In the genomic region with DNA sequence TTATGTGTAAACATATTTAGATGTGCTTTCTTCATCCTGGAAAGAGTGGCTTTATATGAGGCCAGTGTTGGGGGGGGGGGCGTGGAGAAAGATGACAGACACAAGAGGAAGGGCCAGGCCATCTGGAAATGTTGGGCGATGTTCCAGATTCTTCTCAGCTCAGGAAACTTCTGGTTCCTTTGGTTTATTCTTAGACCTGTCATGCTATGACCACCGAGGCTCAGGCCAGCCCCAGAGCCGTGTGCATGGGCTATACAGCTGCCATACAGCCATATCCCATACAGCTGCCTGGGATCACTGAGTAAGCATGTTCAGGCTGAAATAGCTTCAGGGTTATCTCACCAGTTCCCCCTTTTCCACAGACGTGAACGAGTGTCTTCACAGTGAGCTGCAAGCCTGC, we compare ENCODE assay signal across 12 mouse cellular contexts. TPM values are rescaled to one million over a fixed set of nuclear protein-coding genes. Genes with fewer than 3 reads are reported as not detected.
A peak's percentile ranks its signal among the peaks of the same experiment; 100 is the strongest.
DNase-seq lines count a peak whose midpoint lies in the region; ATAC-seq lines count a peak whose summit lies in the region.
"Had no signal": no experiment of that assay in that cellular context is flagged by ENCODE, and none has a peak within 500 bp of the region (broad histone marks: within the 10 kb centered on the region; RNA-seq: fewer than 3 reads in every experiment).

No protein-coding gene starts in this region.

- no peaks in the 10 kb centered on the region for H3K36me3 ChIP-seq in kidney, embryonic 15.5 days
- H3K36me3 ChIP-seq in kidney, embryonic 14.5 days (ENCODE audit: control insufficient read depth, insufficient read depth, low read length) = no peaks in the 10 kb centered on the region
- H3K36me3 ChIP-seq in lung, embryonic 16.5 days (ENCODE audit: control insufficient read depth, insufficient read depth, low read length) = no peaks in the 10 kb centered on the region
- H3K36me3 ChIP-seq: limb, embryonic 15.5 days; midbrain, embryonic 15.5 days had no signal

- H3K4me2 ChIP-seq in kidney, embryonic 15.5 days = no peak overlapping the region
- no peak overlapping the region for H3K4me2 ChIP-seq in kidney, embryonic 14.5 days (replicated peaks; ENCODE audit: low read depth, low read length)
- H3K4me2 ChIP-seq in lung, embryonic 16.5 days (ENCODE audit: low read depth, low read length) = no peak overlapping the region
- H3K4me2 ChIP-seq: hindbrain, embryonic 14.5 days; limb, embryonic 15.5 days; midbrain, embryonic 15.5 days had no signal

- peak overlapping the region; percentile 48; the same call in 1 of the 2 replicates for H3K27ac ChIP-seq in kidney, embryonic 15.5 days
- H3K27ac ChIP-seq in kidney, embryonic 14.5 days (ENCODE audit: low read depth, low read length) = no peak overlapping the region
- peak overlapping the region; percentile 54; the same call in 1 of the 2 replicates for H3K27ac ChIP-seq in lung, embryonic 16.5 days (ENCODE audit: low read length)
- H3K27ac ChIP-seq: hindbrain, embryonic 14.5 days; limb, embryonic 15.5 days; midbrain, embryonic 15.5 days had no signal

- DNase-seq in adrenal gland, postnatal 10 days = peak; percentile 10
- DNase-seq in adrenal gland, adult (ENCODE audit: inconsistent age in 2 of 2, low spot score in 1 of 2) = no peak
- no peak for DNase-seq in right cerebral cortex, postnatal 25 days
- no peak for DNase-seq in neural tube, embryonic 10.5 days (ENCODE audit: extremely low spot score, low spot score)

- H3K9ac ChIP-seq in kidney, embryonic 15.5 days = no peak overlapping the region
- H3K9ac ChIP-seq in kidney, embryonic 14.5 days (ENCODE audit: low read depth, low read length) = no peak overlapping the region
- H3K9ac ChIP-seq in lung, embryonic 16.5 days (ENCODE audit: low read length) = no peak overlapping the region
- H3K9ac ChIP-seq: hindbrain, embryonic 14.5 days; limb, embryonic 15.5 days; midbrain, embryonic 15.5 days had no signal

- peaks cover 8% of the 10 kb centered on the region; the same call in 1 of the 2 replicates for H3K4me1 ChIP-seq in kidney, embryonic 15.5 days
- peaks cover 7% of the 10 kb centered on the region; the same call in 1 of the 2 replicates for H3K4me1 ChIP-seq in kidney, embryonic 14.5 days (ENCODE audit: control insufficient read depth, insufficient read depth, low read length)
- H3K4me1 ChIP-seq in lung, embryonic 16.5 days (replicated peaks; ENCODE audit: control insufficient read depth, insufficient read depth, low read length) = peaks cover 7% of the 10 kb centered on the region
- H3K4me1 ChIP-seq: midbrain, embryonic 15.5 days had no signal

- no peaks in the 10 kb centered on the region for H3K9me3 ChIP-seq in kidney, embryonic 15.5 days (replicated peaks)
- no peaks in the 10 kb centered on the region for H3K9me3 ChIP-seq in kidney, embryonic 14.5 days (ENCODE audit: control insufficient read depth, low read length)
- no peaks in the 10 kb centered on the region for H3K9me3 ChIP-seq in lung, embryonic 16.5 days (ENCODE audit: control insufficient read depth, low read length)
- H3K9me3 ChIP-seq: limb, embryonic 15.5 days; midbrain, embryonic 15.5 days had no signal

- H3K27me3 ChIP-seq in kidney, embryonic 15.5 days = no peaks in the 10 kb centered on the region
- no peaks in the 10 kb centered on the region for H3K27me3 ChIP-seq in kidney, embryonic 14.5 days (ENCODE audit: control insufficient read depth, insufficient read depth, low read length)
- H3K27me3 ChIP-seq in lung, embryonic 16.5 days (ENCODE audit: control insufficient read depth, insufficient read depth, low read depth, low read length) = no peaks in the 10 kb centered on the region
- H3K27me3 ChIP-seq: limb, embryonic 15.5 days; midbrain, embryonic 15.5 days had no signal

- ATAC-seq in kidney, embryonic 15.5 days (replicated peaks; ENCODE audit: low FRiP score) = no peak
- ATAC-seq in kidney, embryonic 14.5 days (ENCODE audit: low FRiP score, low TSS enrichment) = no peak
- ATAC-seq in common myeloid progenitor, adult 5-6 weeks (replicated peaks; ENCODE audit: low read depth, poor library complexity, severe bottlenecking) = peak; percentile 87
- peak; percentile 87 for ATAC-seq in lung, embryonic 16.5 days (ENCODE audit: low read depth)
- ATAC-seq: midbrain, embryonic 15.5 days had no signal

- WGBS in kidney, embryonic 15.5 days = 71% methylated on average over 6 of the region's 6 CpGs
- 68% methylated on average over 6 of the region's 6 CpGs for WGBS in kidney, embryonic 14.5 days
- WGBS in lung, embryonic 16.5 days = 40% methylated on average over 6 of the region's 6 CpGs

- H3K4me3 ChIP-seq in kidney, embryonic 15.5 days (replicated peaks) = no peak overlapping the region
- H3K4me3 ChIP-seq in kidney, embryonic 14.5 days (ENCODE audit: low read length) = no peak overlapping the region
- no peak overlapping the region for H3K4me3 ChIP-seq in lung, embryonic 16.5 days (ENCODE audit: low read length)
- H3K4me3 ChIP-seq: limb, embryonic 15.5 days; midbrain, embryonic 15.5 days had no signal

RNA-seq across cellular contexts. Expression of gene Umodl1, which starts 18.9 kb away (rescaled TPM):
- under 1 TPM; 0.06 to 0.09 TPM for total RNA-seq in adrenal gland, postnatal 10 days (2021)
- 0.03 and 0.08 TPM in 2 replicates for polyA plus RNA-seq in kidney, embryonic 15.5 days (2015; fragmentation: Nextera tagmentation; extraction: Ambion mirVana)
- polyA plus RNA-seq in kidney, embryonic 14.5 days (2014; fragmentation: Nextera tagmentation; extraction: Ambion mirVana) = 0.18 TPM in 1 of 2 replicates, not detected in the other
- total RNA-seq in common myeloid progenitor, adult 5-6 weeks (2017) = not detected in 2 replicates
- 0.44 and 0.74 TPM in 2 replicates for polyA plus RNA-seq in lung, embryonic 16.5 days (2015; fragmentation: Nextera tagmentation; extraction: Ambion mirVana)
- total RNA-seq: MEL had no signal
- polyA plus RNA-seq: hindbrain, embryonic 14.5 days; limb, embryonic 15.5 days; midbrain, embryonic 15.5 days had no signal

Comparison
In these comparisons a context has a peak if more than half of its experiments do, and no peak if none do; other contexts are left out.
1. ATAC-seq: peak in common myeloid progenitor, adult 5-6 weeks (single experiment) and lung, embryonic 16.5 days (single experiment); none in kidney, embryonic 15.5 days (single experiment) and kidney, embryonic 14.5 days (single experiment).